Mouse (Mus musculus): ENCODE data around the gene Tnip1.

The Tnip1 gene

GRCm38 (mm10) chr11:54962810-54963209 lies at the start of gene Tnip1:
Gene Tnip1 (minus strand): TSS chr11:54962917.
- no peak for DNase-seq (ENCODE audit: inconsistent ontology term)

GRCm38 (mm10) chr11:55011440-55011839 lies 48.7 kb upstream of the Tnip1 start:
- DNase-seq (ENCODE audit: inconsistent ontology term) = no peak

GRCm38 (mm10) chr11:55008230-55008629 lies 45.5 kb upstream of the Tnip1 start:
- DNase-seq (ENCODE audit: inconsistent ontology term) = no peak

GRCm38 (mm10) chr11:55005684-55006083 lies 43.0 kb upstream of the Tnip1 start:
- DNase-seq (ENCODE audit: inconsistent ontology term) = no peak

- DNase-seq (ENCODE audit: inconsistent ontology term) = no peak
These were observed 42.3 kb upstream of the Tnip1 start for GRCm38 (mm10) chr11:55004970-55005502.

GRCm38 (mm10) chr11:54998708-54999107 lies 36.0 kb upstream of the Tnip1 start:
- DNase-seq (ENCODE audit: inconsistent ontology term) = peak; percentile 40

- peak; percentile 67 for DNase-seq (ENCODE audit: inconsistent ontology term)
These were observed 35.6 kb upstream of the Tnip1 start for GRCm38 (mm10) chr11:54998284-54998683.

GRCm38 (mm10) chr11:54996176-54996575 lies 33.5 kb upstream of the Tnip1 start:
- DNase-seq (ENCODE audit: inconsistent ontology term) = no peak

GRCm38 (mm10) chr11:54989920-54990319 lies 27.2 kb upstream of the Tnip1 start:
- DNase-seq (ENCODE audit: inconsistent ontology term) = no peak

- no peak for DNase-seq (ENCODE audit: inconsistent ontology term)
These were observed 26.1 kb upstream of the Tnip1 start for GRCm38 (mm10) chr11:54988754-54989349.

- DNase-seq (ENCODE audit: inconsistent ontology term) = no peak
These were observed 25.3 kb upstream of the Tnip1 start for GRCm38 (mm10) chr11:54987974-54988373.

GRCm38 (mm10) chr11:54985086-54985485 lies 22.4 kb upstream of the Tnip1 start:
- no peak for DNase-seq (ENCODE audit: inconsistent ontology term)

- DNase-seq (ENCODE audit: inconsistent ontology term) = no peak
These were observed 21.9 kb upstream of the Tnip1 start for GRCm38 (mm10) chr11:54984581-54984980.

GRCm38 (mm10) chr11:54984085-54984484 lies 21.4 kb upstream of the Tnip1 start:
- DNase-seq (ENCODE audit: inconsistent ontology term) = peak; percentile 55

- no peak for DNase-seq (ENCODE audit: inconsistent ontology term)
These were observed 19.8 kb upstream of the Tnip1 start for GRCm38 (mm10) chr11:54982520-54982919.

GRCm38 (mm10) chr11:54981630-54982029 lies 18.9 kb upstream of the Tnip1 start:
- DNase-seq (ENCODE audit: inconsistent ontology term) = no peak

GRCm38 (mm10) chr11:54977385-54977937 lies 14.7 kb upstream of the Tnip1 start:
- DNase-seq (ENCODE audit: inconsistent ontology term) = no peak

GRCm38 (mm10) chr11:54976351-54976750 lies 13.6 kb upstream of the Tnip1 start:
- no peak for DNase-seq (ENCODE audit: inconsistent ontology term)

- DNase-seq (ENCODE audit: inconsistent ontology term) = no peak
These were observed 13.0 kb upstream of the Tnip1 start for GRCm38 (mm10) chr11:54975756-54976155.

GRCm38 (mm10) chr11:54975340-54975739 lies 12.6 kb upstream of the Tnip1 start:
- DNase-seq (ENCODE audit: inconsistent ontology term) = no peak

- no peak for DNase-seq (ENCODE audit: inconsistent ontology term)
These were observed 11.9 kb upstream of the Tnip1 start for GRCm38 (mm10) chr11:54974639-54975038.

GRCm38 (mm10) chr11:54973481-54974212 lies 10.9 kb upstream of the Tnip1 start:
- no peak for DNase-seq (ENCODE audit: inconsistent ontology term)

GRCm38 (mm10) chr11:54972789-54973188 lies 10.1 kb upstream of the Tnip1 start:
- DNase-seq (ENCODE audit: inconsistent ontology term) = no peak

All from Muller cell, postnatal 12 days (primary cell).